Mouse (Mus musculus) midbrain, embryonic 13.5 days (tissue): ENCODE data around the gene Dock2. TPM values are rescaled to one million over a fixed set of nuclear protein-coding genes. Genes with fewer than 3 reads are reported as not detected.

ENCODE experiments used
- ATAC-seq: fragments of 200-750 bp; cut with Nextera tagmentation; 2 replicates; pipeline ENCODE4 v1.8.0; 2017; ENCODE audit warnings: mild to moderate bottlenecking, moderate TSS enrichment, moderate library complexity
- H3K27ac ChIP-seq: fragments of 300-500 bp; sonication (generic); 2 replicates; pipeline ENCODE4 v1.5.1; 2015; ENCODE audit warnings: inconsistent platforms, mild to moderate bottlenecking, moderate library complexity
- H3K27me3 ChIP-seq: fragments of 300-500 bp; sonication (generic); 2 replicates; pipeline ENCODE4 v1.6.1; 2015; ENCODE audit warnings: mild to moderate bottlenecking, inconsistent platforms
- H3K36me3 ChIP-seq: fragments of 300-500 bp; sonication (generic); 2 replicates; pipeline ENCODE4 v1.6.1; 2015; ENCODE audit warnings: mild to moderate bottlenecking, inconsistent platforms
- H3K4me1 ChIP-seq: fragments of 300-500 bp; sonication (generic); replicated peaks from 2 replicates; pipeline ENCODE4 v1.6.1; 2015; ENCODE audit warnings: inconsistent platforms
- H3K4me2 ChIP-seq: fragments of 300-500 bp; sonication (generic); replicated peaks from 2 replicates; pipeline ENCODE4 v1.6.1; 2015; ENCODE audit warnings: moderate library complexity, mild to moderate bottlenecking, inconsistent platforms
- H3K4me3 ChIP-seq: fragments of 300-500 bp; sonication (generic); replicated peaks from 2 replicates; pipeline ENCODE4 v1.5.1; 2015; ENCODE audit warnings: mild to moderate bottlenecking, inconsistent platforms
- H3K9ac ChIP-seq: fragments of 300-500 bp; sonication (generic); replicated peaks from 2 replicates; pipeline ENCODE4 v1.6.1; 2015; ENCODE audit warnings: mild to moderate bottlenecking, inconsistent platforms
- H3K9me3 ChIP-seq: fragments of 300-500 bp; sonication (generic); 2 replicates; pipeline ENCODE4 v1.6.1; 2016; ENCODE audit warnings: mild to moderate bottlenecking, inconsistent platforms
- WGBS: fragments of 180-500 bp; shearing (Covaris S2); methylation state at CpG from one replicate; pipeline ENCODE4 v1.1.7; 2015; 5-methylcytosine and 5-hydroxymethylcytosine counted together
- polyA plus RNA-seq: library from polyadenylated mRNA; unstranded; fragments of >200 nt; fragmentation: Nextera tagmentation; extraction: Ambion mirVana; gene quantifications from 2 replicates; pipeline ENCODE4 v1.2.1, GENCODE M21; 2015

Gene Dock2
- polyA plus RNA-seq, 1 experiment from 2014 or later: 0.63 TPM

GRCm38 (mm10) chr11:34332344-34333031 lies 451.2 kb downstream of the Dock2 start:
- H3K36me3 ChIP-seq: no peaks in the 10 kb centered on the region
- H3K4me1 ChIP-seq: peaks cover 9% of the 10 kb centered on the region
- no peaks in the 10 kb centered on the region for H3K9me3 ChIP-seq
- H3K27ac ChIP-seq: no peak overlapping the region
- no peak overlapping the region for H3K4me2 ChIP-seq
- H3K27me3 ChIP-seq: no peaks in the 10 kb centered on the region
- ATAC-seq: no peak
- H3K9ac ChIP-seq: no peak overlapping the region
- H3K4me3 ChIP-seq: no peak overlapping the region
- 83% methylated on average over 7 of the region's 7 CpGs for WGBS

DNA sequence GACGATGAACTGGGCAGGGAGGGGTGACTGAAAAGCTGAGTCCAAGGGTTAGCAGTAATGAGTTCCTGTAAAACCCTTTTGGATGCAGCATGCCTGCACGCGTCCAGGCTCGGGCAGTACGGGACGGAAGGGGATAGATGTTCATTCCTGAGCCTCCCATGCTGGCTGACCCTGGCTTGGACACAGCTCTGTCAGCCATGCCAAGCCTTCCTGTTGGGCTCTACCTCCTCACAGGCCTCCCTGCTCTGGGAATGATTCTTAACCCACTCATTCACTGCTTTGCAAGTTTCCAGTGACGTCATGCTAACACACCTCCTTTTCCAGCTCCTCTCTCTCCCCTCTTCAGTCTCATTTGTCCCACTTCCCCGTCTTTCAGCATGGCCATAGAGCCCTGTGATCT lies 460.0 kb downstream of the Dock2 start:
- WGBS: 80% methylated on average over 8 of the region's 8 CpGs
- Histone ChIP-seq H3K27ac (no peak overlapping the region), H3K9me3 (no peaks in the 10 kb centered on the region), H3K4me3 (no peak overlapping the region), H3K36me3 (no peaks in the 10 kb centered on the region), H3K4me2 (no peak overlapping the region), H3K9ac (no peak overlapping the region), H3K27me3 (0 out of 2 replicates have a peak, but pooled peaks cover 3% of the 10 kb centered on the region), H3K4me1 (peaks cover 9% of the 10 kb centered on the region)
- no peak; the same call in 1 of the 2 replicates for ATAC-seq

DNA sequence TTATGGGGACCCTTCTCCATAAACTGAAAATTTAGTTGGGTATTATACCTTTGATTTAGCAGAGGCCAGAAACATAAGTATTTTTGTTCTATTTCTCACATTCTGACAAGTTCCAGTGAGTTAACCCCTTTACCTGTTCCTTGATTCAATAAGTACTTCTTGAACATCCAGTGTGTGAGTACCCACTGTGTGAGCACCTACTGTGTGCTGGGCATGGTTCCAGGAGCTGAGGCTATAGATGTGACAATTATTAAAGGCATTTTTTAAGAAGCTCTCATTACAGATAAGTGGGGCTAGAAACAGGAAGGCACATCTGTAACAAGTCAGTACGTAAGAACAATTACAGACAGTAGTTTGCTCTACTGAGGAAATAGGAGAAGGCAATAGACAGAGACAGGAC lies 464.4 kb downstream of the Dock2 start:
- WGBS: 94% methylated on average over 1 of the region's 1 CpGs
- no peaks in the 10 kb centered on the region for H3K9me3 ChIP-seq
- H3K4me1 ChIP-seq: peaks cover 32% of the 10 kb centered on the region
- H3K4me2 ChIP-seq: no peak overlapping the region
- no peak for ATAC-seq
- no peaks in the 10 kb centered on the region for H3K36me3 ChIP-seq
- no peak overlapping the region for H3K27ac ChIP-seq
- H3K9ac ChIP-seq: no peak overlapping the region
- no peak overlapping the region for H3K4me3 ChIP-seq
- H3K27me3 ChIP-seq: peaks cover 25% of the 10 kb centered on the region

GRCm38 (mm10) chr11:34317001-34317400 lies 466.7 kb downstream of the Dock2 start:
- Histone ChIP-seq H3K4me1 (peaks cover 32% of the 10 kb centered on the region), H3K4me3 (peak overlapping the region; percentile 44), H3K27me3 (peaks cover 47% of the 10 kb centered on the region), H3K9me3 (no peaks in the 10 kb centered on the region), H3K27ac (no peak overlapping the region), H3K36me3 (no peaks in the 10 kb centered on the region), H3K9ac (no peak overlapping the region), H3K4me2 (peak overlapping the region; percentile 58)
- WGBS: 68% methylated on average over 8 of the region's 8 CpGs
- 0 out of 2 replicates have a peak, but pooled peaks have one; percentile 18 for ATAC-seq

- H3K9me3 ChIP-seq: no peaks in the 10 kb centered on the region
- H3K9ac ChIP-seq: peak overlapping the region; percentile 61; the same call in 1 of the 2 replicates
- H3K4me2 ChIP-seq: peak overlapping the region; percentile 58
- no peak overlapping the region; the same call in 1 of the 2 replicates for H3K27ac ChIP-seq
- peaks cover 49% of the 10 kb centered on the region for H3K27me3 ChIP-seq
- H3K4me3 ChIP-seq: peak overlapping the region; percentile 44
- WGBS: 48% methylated on average over 10 of the region's 10 CpGs
- H3K4me1 ChIP-seq: peaks cover 32% of the 10 kb centered on the region
- H3K36me3 ChIP-seq: no peaks in the 10 kb centered on the region
- 0 out of 2 replicates have a peak, but pooled peaks have one; percentile 8 for ATAC-seq
Measured at GRCm38 (mm10) chr11:34316176-34316575, 467.5 kb downstream of the Dock2 start.

DNA sequence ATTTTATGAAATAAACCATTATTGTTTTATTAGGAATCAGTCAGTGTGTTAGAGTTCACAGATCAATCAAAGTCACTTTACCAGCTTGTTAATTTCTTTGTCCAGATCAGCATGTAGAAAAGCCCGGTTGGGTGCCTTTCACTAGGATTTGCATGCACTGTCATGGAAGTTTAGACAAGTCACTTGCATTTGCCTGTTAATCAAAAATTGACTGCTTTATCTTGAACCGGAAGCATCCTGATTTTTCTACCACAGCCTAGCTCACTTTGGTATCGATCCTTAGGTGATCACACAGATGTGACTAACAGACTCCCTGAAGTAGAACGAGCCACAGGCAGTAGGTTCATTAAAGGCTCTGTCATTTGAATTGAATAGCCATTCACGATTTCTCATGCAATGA lies 468.3 kb downstream of the Dock2 start:
- no peak for ATAC-seq
- Histone ChIP-seq H3K9me3 (no peaks in the 10 kb centered on the region), H3K9ac (peak overlapping the region; percentile 61), H3K36me3 (no peaks in the 10 kb centered on the region), H3K4me3 (peak overlapping the region; percentile 44), H3K27me3 (peaks cover 49% of the 10 kb centered on the region), H3K4me1 (peaks cover 32% of the 10 kb centered on the region), H3K27ac (no peak overlapping the region), H3K4me2 (peak overlapping the region; percentile 58)
- WGBS: 5% methylated on average over 5 of the region's 5 CpGs

DNA sequence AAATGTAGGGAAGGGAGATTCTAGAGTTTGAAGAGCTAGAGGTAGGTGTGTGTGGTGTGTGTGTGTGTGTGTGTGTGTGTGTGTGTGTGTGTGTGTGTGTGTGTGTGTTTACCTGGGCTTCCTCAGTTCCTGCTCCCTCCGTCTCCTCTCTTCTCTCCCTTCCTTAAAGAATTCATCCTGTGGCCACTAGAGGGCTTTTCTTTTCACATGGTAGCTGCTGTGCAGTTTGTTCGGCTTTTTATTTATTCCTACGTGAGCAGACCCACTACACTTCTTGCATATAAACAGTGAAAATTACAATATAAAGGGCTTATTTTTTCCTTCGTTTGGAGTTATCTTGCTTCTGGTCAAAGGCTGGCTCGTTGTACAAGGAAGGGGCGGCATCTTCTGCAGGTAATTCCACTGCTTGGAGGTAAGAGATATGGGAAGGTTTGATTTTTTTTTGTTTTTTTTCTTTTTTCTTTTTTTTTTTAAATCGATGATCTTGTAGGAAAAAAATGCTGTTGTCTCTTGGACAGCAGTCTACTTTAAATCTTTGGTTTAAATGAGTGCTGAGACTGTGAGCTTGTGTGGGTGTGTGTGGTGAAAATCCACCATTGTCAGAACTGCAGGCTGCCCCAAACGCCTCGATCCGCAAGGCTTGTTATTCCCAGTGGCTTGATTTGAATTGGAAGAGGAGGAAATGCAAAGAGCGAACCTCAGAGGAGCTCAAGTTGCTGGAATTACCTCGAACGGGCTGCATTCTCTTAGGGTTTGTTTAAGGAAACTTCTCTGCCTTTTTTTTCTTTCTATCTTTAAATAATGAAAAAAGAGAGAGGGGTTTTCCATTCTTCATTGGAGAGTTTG lies 468.9 kb downstream of the Dock2 start, which contains the start of gene Fam196b:
TSS of gene Fam196b (plus strand) at position 289 of the 846 bp plus-strand sequence.
- H3K9me3 ChIP-seq: no peaks in the 10 kb centered on the region
- peak within 1 kb of the TSS; percentile 61 for H3K9ac ChIP-seq
- H3K36me3 ChIP-seq: no peaks in the 10 kb centered on the region
- peak within 1 kb of the TSS; percentile 64; the same call in 1 of the 2 replicates for H3K27ac ChIP-seq
- peak; percentile 70 for ATAC-seq
- peaks cover 51% of the 10 kb centered on the region for H3K27me3 ChIP-seq
- H3K4me3 ChIP-seq: peak within 1 kb of the TSS; percentile 44
- H3K4me1 ChIP-seq: peaks cover 32% of the 10 kb centered on the region
- 1% methylated on average over 12 of the region's 13 CpGs for WGBS
- H3K4me2 ChIP-seq: peak within 1 kb of the TSS; percentile 58

DNA sequence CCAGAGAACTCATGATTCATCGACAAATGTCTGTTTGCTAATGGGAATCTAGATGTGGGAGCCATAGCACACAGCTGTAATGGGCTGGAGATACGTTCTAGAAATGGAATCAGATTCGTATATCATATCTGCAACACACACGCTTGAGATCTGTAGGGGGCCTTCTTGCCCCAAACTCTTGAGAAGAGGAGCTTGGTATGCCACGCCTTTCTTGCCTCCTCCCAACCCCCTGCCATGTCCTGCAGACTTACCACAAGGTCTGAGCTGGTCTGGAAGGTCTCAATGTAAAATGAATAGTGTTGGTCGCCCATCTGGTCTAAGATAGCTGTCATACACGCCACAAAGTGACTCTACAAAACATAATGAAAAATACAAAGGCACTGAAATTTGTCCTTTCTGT lies 471.5 kb downstream of the Dock2 start:
- 83% methylated on average over 7 of the region's 7 CpGs for WGBS
- ATAC-seq: no peak
- Histone ChIP-seq H3K36me3 (no peaks in the 10 kb centered on the region), H3K9ac (no peak overlapping the region), H3K4me2 (no peak overlapping the region), H3K27ac (no peak overlapping the region), H3K4me1 (peaks cover 20% of the 10 kb centered on the region), H3K9me3 (no peaks in the 10 kb centered on the region), H3K4me3 (no peak overlapping the region), H3K27me3 (peaks cover 39% of the 10 kb centered on the region)

- H3K9ac ChIP-seq: no peak overlapping the region
- no peaks in the 10 kb centered on the region for H3K9me3 ChIP-seq
- H3K4me1 ChIP-seq: peaks cover 15% of the 10 kb centered on the region
- H3K4me3 ChIP-seq: no peak overlapping the region
- H3K4me2 ChIP-seq: no peak overlapping the region
- ATAC-seq: no peak
- peaks cover 39% of the 10 kb centered on the region for H3K27me3 ChIP-seq
- WGBS: 73% methylated on average over 5 of the region's 5 CpGs
- no peaks in the 10 kb centered on the region for H3K36me3 ChIP-seq
- H3K27ac ChIP-seq: no peak overlapping the region
Measured at GRCm38 (mm10) chr11:34311717-34312116, 472.0 kb downstream of the Dock2 start.

GRCm38 (mm10) chr11:34309360-34309759 lies 474.3 kb downstream of the Dock2 start:
- Histone ChIP-seq H3K4me2 (no peak overlapping the region), H3K4me1 (no peaks in the 10 kb centered on the region), H3K9me3 (no peaks in the 10 kb centered on the region), H3K36me3 (no peaks in the 10 kb centered on the region), H3K27ac (no peak overlapping the region), H3K27me3 (peaks cover 34% of the 10 kb centered on the region), H3K4me3 (no peak overlapping the region), H3K9ac (no peak overlapping the region)
- 53% methylated on average over 2 of the region's 2 CpGs for WGBS
- ATAC-seq: no peak

GRCm38 (mm10) chr11:34308731-34309130 lies 475.0 kb downstream of the Dock2 start:
- ATAC-seq: no peak
- no peak overlapping the region for H3K4me2 ChIP-seq
- no peak overlapping the region for H3K27ac ChIP-seq
- H3K36me3 ChIP-seq: no peaks in the 10 kb centered on the region
- WGBS: 94% methylated on average over 3 of the region's 3 CpGs
- H3K27me3 ChIP-seq: peaks cover 28% of the 10 kb centered on the region
- no peak overlapping the region for H3K9ac ChIP-seq
- H3K4me1 ChIP-seq: no peaks in the 10 kb centered on the region
- no peaks in the 10 kb centered on the region for H3K9me3 ChIP-seq
- H3K4me3 ChIP-seq: no peak overlapping the region

DNA sequence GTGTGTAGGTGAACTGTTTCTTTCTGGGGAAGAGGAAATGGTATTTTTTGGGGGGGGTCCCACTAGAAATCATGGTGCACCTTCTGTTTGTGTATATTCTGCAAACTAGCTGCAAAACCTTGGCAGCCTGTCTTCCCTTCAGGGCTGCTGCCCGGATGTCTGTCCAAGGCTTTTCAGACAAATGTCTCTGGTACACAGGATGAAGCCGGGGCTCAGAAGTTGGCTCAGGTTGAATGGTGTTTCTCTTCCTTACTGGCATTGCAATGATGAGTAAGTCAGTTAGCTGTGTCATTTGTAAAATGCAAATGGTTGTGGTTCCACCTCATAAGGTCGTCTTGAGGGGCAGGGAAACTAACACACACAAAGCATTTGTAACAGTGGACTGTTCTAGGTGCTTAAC lies 477.5 kb downstream of the Dock2 start:
- H3K36me3 ChIP-seq: no peaks in the 10 kb centered on the region
- no peak overlapping the region for H3K4me2 ChIP-seq
- H3K27me3 ChIP-seq: peaks cover 10% of the 10 kb centered on the region; the same call in 1 of the 2 replicates
- H3K27ac ChIP-seq: no peak overlapping the region
- no peaks in the 10 kb centered on the region for H3K9me3 ChIP-seq
- no peaks in the 10 kb centered on the region for H3K4me1 ChIP-seq
- ATAC-seq: no peak
- H3K4me3 ChIP-seq: no peak overlapping the region
- 90% methylated on average over 3 of the region's 3 CpGs for WGBS
- no peak overlapping the region for H3K9ac ChIP-seq
